Mouse (Mus musculus): ENCODE data around the gene Ptprn2.

DNA sequence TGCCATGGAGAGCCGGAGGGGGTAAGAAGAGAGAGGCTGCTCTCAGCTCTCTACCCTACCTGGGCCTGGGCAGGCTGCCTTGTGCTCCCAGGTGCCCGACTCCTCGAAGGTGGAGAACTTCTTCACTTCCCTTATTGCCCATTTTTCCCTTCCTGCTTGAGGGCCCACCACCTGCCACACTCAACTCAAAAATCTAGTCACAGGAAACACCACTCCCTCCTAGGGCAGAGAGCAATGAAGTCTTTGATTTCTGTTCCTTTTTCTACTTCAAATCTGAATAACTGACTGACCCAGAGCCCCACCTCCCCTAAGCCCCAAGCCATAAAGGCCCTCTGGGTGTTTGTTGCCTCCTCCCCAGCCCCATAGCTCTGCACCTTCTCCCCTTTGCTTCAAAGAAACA is 832.7 kb downstream of the Ptprn2 start:
- TF ChIP-seq POLR2A (IDR thresholded peaks at IDR 0.05; ENCODE audit: borderline replicate concordance, extremely low read depth, insufficient read depth, insufficient read length, poor library complexity, severe bottlenecking) (no peak), CTCF (IDR thresholded peaks at IDR 0.05; ENCODE audit: borderline replicate concordance, extremely low read depth, insufficient read depth, insufficient read length) (no peak)
